Mouse (Mus musculus) liver, adult (tissue): Measurements from ENCODE around the gene Atp5d.
A peak's percentile ranks its signal among the peaks of the same experiment; 100 is the strongest.

Experiments
- GATA4 ChIP-seq: IDR thresholded peaks from 2 replicates; pipeline ENCODE4 v1.6.1; 2014; ENCODE audit warnings: mild to moderate bottlenecking, low read length; ENCODE audit not compliant: insufficient replicate concordance

Atp5d gene

DNA sequence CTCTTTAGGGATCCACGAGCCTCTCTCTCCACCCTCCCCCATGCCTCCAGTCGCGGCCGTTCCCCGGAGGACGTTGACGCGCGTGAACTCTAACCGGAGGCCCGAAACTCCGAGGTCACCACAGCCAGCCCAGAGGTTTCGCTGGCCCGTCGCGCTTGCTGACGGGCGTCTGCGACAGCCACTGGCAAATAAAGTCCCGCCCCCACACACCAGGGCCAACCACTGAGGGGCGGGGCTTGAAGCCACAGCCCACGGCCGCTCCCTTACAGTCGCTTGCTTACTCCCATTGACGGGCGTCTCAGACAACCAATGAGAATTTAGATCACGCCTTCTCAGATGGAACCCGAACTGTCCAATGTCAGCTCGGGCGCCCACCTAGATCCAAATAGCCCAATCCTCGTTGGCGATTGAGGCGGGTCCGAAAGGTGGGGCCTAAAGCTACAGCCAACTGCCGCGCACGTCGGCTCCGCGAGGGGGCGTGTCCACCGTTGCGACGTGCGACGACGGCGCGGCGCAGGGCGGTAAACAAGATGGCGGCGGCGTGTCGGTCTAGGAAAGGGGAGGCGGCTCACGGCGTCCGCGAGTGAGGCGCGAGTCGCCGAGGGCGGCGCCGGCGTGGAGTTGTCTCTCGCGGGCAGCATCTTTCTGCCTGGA lies 23.0 kb upstream of the Atp5d start, which contains the start of gene Stk11:
Stk11 (plus strand) TSS at position 514 of the 654 bp plus-strand sequence.
- TF ChIP-seq GATA4 = no peak

DNA sequence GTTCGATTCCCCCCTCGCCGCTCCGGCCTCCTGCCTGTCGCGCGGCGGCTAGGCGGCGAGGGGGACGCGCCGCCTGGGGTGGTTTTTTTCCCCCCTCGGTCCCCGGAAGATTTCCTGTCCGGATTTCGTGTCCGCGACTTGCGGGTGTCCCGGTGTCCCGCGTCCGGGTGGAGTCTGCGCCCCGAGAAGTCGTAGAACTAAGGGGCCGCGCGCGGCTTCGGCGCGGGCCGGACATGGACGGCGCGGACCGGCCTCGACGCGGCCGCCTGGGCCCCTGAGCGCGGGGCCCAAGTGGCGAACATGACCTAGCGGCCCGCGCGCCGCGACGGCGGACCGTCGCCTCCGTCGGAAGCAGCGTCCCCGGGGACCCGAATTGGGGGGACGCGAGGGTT lies 22.5 kb upstream of the Atp5d start:
- no peak for TF ChIP-seq GATA4

DNA sequence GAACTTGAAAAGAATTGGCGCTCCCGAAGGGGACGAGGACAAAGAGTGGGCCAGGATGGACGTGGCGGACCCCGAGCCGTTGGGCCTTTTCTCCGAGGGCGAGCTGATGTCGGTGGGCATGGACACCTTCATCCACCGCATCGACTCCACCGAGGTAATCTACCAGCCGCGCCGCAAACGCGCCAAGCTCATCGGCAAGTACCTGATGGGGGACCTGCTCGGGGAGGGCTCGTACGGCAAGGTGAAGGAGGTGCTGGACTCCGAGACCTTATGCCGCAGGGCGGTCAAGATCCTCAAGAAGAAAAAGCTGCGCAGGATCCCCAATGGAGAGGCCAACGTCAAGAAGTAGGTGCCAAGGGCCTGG lies 21.9 kb upstream of the Atp5d start:
- TF ChIP-seq GATA4 = no peak

DNA sequence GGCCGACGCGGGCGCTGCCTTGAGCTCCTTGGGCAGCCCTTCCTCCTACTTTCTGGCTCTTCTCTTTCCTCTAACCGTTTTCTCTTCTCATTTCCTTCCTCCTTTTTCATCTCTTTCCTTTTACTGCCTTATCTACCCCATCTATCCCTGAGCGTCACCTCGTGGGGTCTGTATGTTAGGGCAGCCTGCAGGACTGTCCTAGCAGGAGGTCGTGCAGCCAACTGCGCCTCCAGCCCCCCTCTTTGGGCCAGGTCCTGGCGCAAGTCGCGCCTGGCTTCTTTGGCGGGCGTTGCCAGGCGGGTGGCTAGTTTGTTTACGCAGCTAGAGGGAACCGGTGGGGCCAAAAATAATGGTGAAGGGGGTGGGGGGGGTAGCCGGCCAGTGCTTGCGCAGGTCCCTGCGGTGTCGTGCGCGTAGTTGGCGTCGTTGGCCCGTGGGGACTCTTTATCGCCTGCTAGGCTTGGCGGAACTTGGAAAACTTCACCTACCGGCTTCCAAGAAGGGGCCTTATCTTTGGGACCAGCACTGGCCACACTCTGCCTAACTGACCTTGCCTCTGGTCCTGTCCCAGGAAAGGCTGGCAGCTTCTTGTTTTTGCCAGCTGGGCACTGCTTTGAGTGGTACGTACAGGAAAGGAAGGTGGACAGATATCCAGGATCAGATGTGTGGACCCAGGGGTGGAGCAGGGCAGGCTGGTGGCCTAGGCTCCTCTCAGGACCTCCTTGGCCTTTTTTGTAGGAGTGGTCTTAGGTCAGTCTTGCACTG lies 21.3 kb upstream of the Atp5d start:
- TF ChIP-seq GATA4 = peak; percentile 9; the same call in 1 of the 2 replicates

DNA sequence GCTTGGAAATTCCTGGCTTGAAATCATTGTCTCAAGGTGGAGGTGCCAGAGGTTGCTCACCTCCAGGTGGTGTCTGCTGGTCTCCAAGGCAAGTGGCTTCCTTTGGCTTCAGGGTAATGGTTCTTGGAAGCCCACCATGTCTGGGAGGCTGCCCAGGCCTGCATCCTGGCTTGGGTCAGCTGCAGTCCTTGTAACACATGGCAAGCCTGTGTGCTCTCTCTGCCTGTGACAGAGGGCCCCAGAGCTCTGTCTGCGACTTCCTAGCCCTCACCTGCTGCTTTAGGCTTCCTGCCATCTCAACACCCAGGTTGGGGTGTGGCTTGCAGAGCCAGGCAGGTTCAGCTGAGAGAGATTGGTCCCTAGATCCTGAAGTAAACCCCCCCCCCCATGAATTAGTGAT lies 20.7 kb upstream of the Atp5d start:
- TF ChIP-seq GATA4 = no peak

DNA sequence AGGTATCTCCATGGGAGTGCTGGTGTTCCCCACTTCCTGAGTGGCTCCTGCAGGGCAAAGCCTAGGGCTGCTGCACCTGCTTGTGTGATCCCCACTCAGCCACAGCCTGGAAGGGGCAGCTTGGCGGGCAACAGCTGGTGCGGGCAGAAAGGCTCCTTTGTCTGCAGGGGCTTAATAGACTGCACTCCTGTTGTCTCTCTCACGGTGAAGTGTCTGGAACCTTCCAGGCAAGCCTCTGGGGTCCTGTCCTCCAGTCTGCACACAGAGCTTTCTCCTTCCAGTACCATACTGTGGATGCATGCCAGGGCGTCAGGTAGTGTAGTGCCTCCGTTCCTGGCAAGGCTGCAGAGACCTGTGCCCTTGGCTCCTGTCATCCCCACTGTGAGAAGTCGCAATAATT lies 19.9 kb upstream of the Atp5d start:
- no peak for TF ChIP-seq GATA4

DNA sequence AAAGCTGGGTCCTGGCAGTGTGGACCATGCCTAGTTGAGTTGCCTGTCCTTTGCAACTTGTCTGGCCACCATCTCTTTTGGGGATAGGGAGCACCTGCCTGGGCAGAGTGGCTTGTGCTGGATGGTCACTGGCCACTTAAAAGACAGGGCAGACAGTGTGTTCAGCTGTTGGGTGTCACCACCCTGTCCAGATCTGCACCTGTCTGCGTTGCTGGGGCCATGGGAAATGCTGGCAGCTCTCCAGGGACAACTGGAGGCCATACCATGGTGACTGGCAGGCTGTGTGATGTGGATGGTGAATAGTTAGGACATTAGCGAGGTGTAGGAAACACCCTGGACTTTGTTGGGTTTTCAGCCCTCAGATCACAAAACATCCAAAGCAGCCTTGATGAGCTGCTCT lies 18.3 kb upstream of the Atp5d start:
- no peak for TF ChIP-seq GATA4

DNA sequence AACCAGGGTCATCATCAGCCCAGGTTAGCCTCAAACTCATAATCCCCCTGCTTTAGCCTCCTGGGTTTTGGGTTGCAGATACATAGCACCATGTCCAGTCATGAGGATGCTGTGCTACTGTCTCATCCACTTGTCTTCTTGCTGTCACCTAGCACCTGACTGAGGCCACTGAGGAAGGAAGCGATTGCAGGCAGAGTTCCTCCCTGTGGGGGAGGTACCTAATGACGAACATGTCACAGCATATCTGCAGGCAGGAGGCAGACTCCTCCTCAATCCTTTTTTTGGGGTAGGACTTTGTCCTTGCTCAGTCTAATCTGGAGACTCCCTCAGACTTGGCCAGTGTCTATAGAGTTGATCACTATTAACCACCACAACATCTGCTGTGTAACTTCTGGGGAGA lies 16.8 kb upstream of the Atp5d start:
- TF ChIP-seq GATA4 = no peak

DNA sequence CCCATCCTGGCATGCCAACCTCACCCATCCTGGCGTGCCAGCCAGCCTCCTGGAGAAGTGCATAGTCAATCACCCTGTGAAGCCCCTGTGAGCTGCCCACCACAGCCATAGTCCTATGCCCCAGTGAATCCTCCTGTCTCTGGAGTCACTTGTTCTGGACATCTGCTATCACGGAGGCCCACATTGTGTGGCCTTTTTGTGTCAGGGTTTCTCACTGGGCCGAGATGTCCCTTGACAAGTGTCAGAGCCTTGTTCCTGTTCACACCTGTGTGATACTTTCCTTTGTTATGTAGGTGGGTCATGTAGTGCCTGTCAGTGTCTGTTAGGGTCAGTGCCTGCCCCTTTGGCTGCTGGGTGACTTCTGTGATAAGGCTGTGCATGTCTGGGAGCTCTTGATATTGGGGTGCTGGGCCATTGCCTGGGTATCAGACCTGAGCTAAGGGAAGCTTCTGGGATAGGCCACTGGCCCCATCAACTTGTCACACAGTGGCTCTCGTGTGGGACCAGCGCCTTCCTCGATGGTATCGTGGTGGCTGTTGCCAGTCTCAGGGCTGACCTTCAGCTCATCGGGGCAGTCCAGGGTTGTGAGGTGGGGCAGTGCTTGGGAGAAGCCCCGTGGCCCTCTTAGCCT lies 14.4 kb upstream of the Atp5d start:
- TF ChIP-seq GATA4 = no peak

DNA sequence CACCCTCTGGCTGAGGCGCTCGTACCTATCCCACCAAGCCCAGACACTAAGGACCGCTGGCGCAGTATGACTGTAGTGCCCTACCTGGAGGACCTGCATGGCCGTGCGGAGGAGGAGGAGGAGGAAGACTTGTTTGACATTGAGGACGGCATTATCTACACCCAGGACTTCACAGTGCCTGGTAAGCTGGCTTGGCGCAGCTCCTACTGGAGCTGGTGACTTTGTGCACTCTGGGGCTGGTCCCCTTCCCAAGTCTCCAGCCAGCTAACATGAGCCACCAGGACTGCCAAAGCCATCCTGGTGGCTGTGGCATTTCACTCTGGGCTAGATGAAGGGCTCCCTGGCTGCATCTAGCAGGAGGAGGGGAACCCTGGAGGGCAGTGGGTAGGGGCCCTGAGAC lies 10.5 kb upstream of the Atp5d start:
- TF ChIP-seq GATA4 = no peak

DNA sequence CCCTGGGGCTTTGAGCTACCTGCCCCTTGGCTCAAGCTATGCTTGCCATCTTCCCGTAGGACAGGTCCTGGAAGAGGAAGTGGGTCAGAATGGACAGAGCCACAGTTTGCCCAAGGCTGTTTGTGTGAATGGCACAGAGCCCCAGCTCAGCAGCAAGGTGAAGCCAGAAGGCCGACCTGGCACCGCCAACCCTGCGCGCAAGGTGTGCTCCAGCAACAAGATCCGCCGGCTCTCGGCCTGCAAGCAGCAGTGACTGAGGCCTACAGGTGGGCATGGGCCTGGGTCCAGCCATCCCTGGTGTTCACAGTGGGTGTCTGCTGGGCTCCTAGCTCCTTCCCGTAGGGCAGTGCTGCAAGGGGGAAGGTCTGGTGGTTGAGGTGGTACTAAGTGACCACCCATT lies 8.6 kb upstream of the Atp5d start:
- TF ChIP-seq GATA4 = no peak

DNA sequence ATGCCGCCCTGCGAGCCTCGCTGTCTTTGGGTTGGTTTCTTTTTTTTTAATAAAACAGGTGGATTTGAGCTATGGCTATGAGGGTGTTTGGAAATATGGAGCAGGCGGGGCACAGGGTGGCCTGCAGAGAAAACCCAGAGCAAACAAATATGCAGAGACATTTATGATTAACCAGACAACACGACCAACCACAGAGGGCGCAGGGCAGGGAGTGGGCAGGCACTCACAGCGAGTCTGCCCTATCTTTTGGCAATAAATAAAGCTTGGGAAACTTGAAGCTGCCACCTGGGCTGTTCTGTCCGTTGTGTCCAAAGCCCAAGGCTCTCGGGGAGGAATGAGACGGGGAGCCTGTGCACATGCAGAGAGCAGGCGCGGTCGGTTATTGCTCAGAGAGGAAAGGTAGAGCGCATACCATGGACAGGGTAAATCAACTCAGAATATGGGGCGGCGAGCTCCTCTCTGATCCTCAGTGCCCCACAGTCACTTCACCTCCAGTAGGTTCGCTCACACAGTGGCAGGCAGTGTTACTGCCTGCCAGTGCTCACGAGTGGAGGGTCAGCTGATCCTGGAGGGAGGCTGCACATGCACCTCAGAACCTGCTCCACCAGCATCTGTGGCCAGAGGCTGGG lies 7.9 kb upstream of the Atp5d start:
- peak; percentile 87; the same call in 1 of the 2 replicates for TF ChIP-seq GATA4

DNA sequence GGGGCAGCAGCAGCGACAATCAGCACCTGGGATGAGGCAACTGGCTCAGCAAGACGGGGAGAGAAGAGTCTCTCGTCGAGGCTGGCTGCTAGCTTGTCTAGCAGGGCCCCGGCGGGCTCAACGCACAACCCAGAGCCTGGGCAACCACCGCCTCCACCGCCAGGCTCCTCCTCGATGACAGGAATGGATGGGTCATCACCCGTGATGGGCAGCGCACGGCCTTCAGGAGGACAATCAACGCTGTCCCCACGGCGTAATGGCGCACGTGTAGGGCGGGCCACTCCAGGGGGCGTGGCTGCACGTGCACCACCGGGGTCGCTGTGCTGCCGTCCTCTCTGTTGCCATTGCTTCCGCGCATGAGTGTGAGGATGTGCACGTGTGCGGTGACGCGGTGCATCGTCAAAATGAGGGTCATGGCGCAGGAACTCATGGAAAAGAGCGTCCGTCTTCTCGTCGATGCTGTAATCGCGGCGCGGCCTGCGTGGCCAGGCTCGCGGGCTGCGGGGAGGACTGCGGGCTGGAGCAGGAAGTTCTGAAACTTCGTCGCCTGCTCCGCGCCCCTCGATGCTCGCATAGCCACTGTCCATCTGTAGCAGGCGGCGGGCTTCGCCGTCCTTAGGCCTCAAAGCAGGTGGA lies 7.0 kb upstream of the Atp5d start:
- no peak for TF ChIP-seq GATA4

DNA sequence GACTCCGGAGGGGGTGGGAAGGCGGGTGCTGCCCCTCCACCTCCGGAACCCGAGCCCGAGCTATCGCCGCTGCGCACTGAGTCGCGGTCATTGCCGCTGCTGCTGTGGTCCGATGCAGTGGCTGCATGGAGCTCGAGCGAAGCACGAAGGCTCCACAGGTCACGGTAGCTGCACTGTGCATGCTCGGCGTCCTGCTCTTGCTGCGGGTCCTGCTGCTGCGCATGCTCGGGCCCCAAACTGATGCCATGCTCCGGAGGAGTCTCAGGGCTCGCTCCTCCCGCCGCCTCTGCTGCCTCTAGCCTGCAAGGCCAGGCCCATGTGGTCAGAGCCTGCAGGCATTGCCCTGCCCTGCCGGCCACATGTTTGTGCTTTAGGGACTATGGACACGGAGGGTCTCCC lies 6.5 kb upstream of the Atp5d start:
- TF ChIP-seq GATA4 = no peak

DNA sequence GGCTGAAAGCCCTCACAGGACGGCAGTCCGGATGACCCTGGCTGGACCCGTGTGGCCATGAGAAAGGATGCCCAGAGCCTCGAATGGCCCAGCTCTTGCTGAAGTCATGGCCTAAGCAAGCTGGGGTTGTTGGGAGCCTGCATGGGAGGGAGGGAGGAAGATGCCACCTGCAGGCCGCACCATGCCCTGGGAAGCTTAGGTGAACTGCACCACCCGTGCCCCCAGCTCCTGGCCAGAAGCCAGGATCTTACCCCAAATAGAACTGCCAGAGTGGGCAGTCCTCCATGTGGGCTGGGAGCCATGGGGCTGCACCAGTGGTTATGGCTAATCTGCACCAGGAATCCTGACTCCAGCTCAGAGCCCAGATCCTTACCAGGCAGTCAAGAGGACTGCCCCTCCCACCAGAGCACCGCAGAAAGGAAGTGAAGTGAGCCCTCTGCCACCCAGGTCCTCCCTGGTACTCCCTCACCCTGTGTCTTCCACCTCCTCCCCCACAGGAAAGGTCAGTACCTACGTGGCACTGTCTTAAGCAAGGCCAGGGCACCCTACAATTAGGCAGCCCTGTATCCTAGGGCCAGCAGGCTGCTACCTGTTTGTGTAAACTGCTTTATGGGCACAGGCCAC lies 5.1 kb upstream of the Atp5d start:
- no peak for TF ChIP-seq GATA4
